Mouse (Mus musculus) urinary bladder, adult 2 months (tissue): Measurements from ENCODE around the gene Cltrn. TPM values are rescaled to one million over a fixed set of nuclear protein-coding genes. Genes with fewer than 3 reads are reported as not detected.

Source experiments
- DNase-seq: peaks from one replicate; pipeline ENCODE4 v3.0.0; 2022; ENCODE audit warnings: low spot score
- polyA plus RNA-seq: library from polyadenylated mRNA; depleted of rRNA; stranded (reverse); fragments of >200 nt; gene quantifications from 2 replicates; pipeline ENCODE4 v1.2.3, GENCODE M21; 2012; rRNA removed

Cltrn gene
- 0.11 TPM in 1 of 2 replicates, not detected in the other for polyA plus RNA-seq

- no peak for DNase-seq
Observed at GRCm38 (mm10) chrX:164088582-164088981, at the start of gene Cltrn. TSS of gene Cltrn (plus strand) at chrX:164088830.

- DNase-seq: no peak
Observed at GRCm38 (mm10) chrX:164038882-164039281, 49.7 kb upstream of the Cltrn start.

GRCm38 (mm10) chrX:164042069-164042468, 46.6 kb upstream of the Cltrn start:
- DNase-seq: no peak

- no peak for DNase-seq
Observed at GRCm38 (mm10) chrX:164046736-164047135, 41.9 kb upstream of the Cltrn start.

- DNase-seq: no peak
Observed at GRCm38 (mm10) chrX:164055726-164056125, 32.9 kb upstream of the Cltrn start.

GRCm38 (mm10) chrX:164058523-164058922, 30.1 kb upstream of the Cltrn start:
- no peak for DNase-seq

- no peak for DNase-seq
Observed at GRCm38 (mm10) chrX:164059070-164059469, 29.6 kb upstream of the Cltrn start.

GRCm38 (mm10) chrX:164066185-164066584, 22.4 kb upstream of the Cltrn start:
- DNase-seq: no peak

GRCm38 (mm10) chrX:164068968-164069367, 19.7 kb upstream of the Cltrn start:
- DNase-seq: no peak

GRCm38 (mm10) chrX:164076040-164076775, 12.4 kb upstream of the Cltrn start, which contains the start of gene Siah1b:
TSS of gene Siah1b (minus strand) at chrX:164076493.
- peak; percentile 79 for DNase-seq

- no peak for DNase-seq
Observed at GRCm38 (mm10) chrX:164082030-164082429, 6.6 kb upstream of the Cltrn start.

- DNase-seq: no peak
Observed at GRCm38 (mm10) chrX:164089916-164090315, 1.3 kb downstream of the Cltrn start.

- no peak for DNase-seq
Observed at GRCm38 (mm10) chrX:164092300-164093169, 3.9 kb downstream of the Cltrn start.

GRCm38 (mm10) chrX:164093435-164093834, 4.8 kb downstream of the Cltrn start:
- no peak for DNase-seq

GRCm38 (mm10) chrX:164095838-164096237, 7.2 kb downstream of the Cltrn start:
- DNase-seq: no peak

GRCm38 (mm10) chrX:164101483-164101882, 12.9 kb downstream of the Cltrn start:
- DNase-seq: no peak

- no peak for DNase-seq
Observed at GRCm38 (mm10) chrX:164102198-164102597, 13.6 kb downstream of the Cltrn start.

- DNase-seq: no peak
Observed at GRCm38 (mm10) chrX:164102656-164103055, 14.0 kb downstream of the Cltrn start.

- DNase-seq: no peak
Observed at GRCm38 (mm10) chrX:164111146-164111545, 22.5 kb downstream of the Cltrn start.

GRCm38 (mm10) chrX:164113744-164114143, 25.1 kb downstream of the Cltrn start:
- DNase-seq: no peak

- no peak for DNase-seq
Observed at GRCm38 (mm10) chrX:164123942-164124341, 35.3 kb downstream of the Cltrn start.

GRCm38 (mm10) chrX:164133531-164133930, 44.9 kb downstream of the Cltrn start:
- no peak for DNase-seq
